Comparison of ENCODE assay signal across 8 mouse cellular contexts in genomic region chr4:150583777-150584135, GRCm38 (mm10).
DNase-seq lines count a peak whose midpoint lies in the region; ATAC-seq lines count a peak whose summit lies in the region.

No protein-coding gene starts in this region.

- WGBS in heart, embryonic 11.5 days (ENCODE audit: insufficient replicate concordance), result 54% methylated on average over 3 of the region's 3 CpGs
- 67% methylated on average over 3 of the region's 3 CpGs for WGBS in forebrain, embryonic 12.5 days
- WGBS in liver, embryonic 13.5 days (ENCODE audit: insufficient replicate concordance), result 71% methylated on average over 3 of the region's 3 CpGs

- H3K4me3 ChIP-seq in heart, embryonic 11.5 days (ENCODE audit: low read depth, low read length), result no peak overlapping the region
- no peak overlapping the region for H3K4me3 ChIP-seq in forebrain, embryonic 12.5 days (replicated peaks)
- no peak overlapping the region for H3K4me3 ChIP-seq in liver, embryonic 13.5 days (replicated peaks)

- no peaks in the 10 kb centered on the region for H3K9me3 ChIP-seq in heart, embryonic 11.5 days (replicated peaks; ENCODE audit: control insufficient read depth, low read length)
- no peaks in the 10 kb centered on the region for H3K9me3 ChIP-seq in forebrain, embryonic 12.5 days
- H3K9me3 ChIP-seq in liver, embryonic 13.5 days (replicated peaks), result no peaks in the 10 kb centered on the region

- H3K27me3 ChIP-seq in heart, embryonic 11.5 days (ENCODE audit: control insufficient read depth, insufficient read depth, low read length), result no peaks in the 10 kb centered on the region
- no peaks in the 10 kb centered on the region for H3K27me3 ChIP-seq in forebrain, embryonic 12.5 days
- H3K27me3 ChIP-seq in liver, embryonic 13.5 days, result no peaks in the 10 kb centered on the region

- peaks cover 54% of the 10 kb centered on the region for H3K4me1 ChIP-seq in heart, embryonic 11.5 days (ENCODE audit: control insufficient read depth, insufficient read depth, low read length)
- H3K4me1 ChIP-seq in forebrain, embryonic 12.5 days, result peaks cover 58% of the 10 kb centered on the region
- H3K4me1 ChIP-seq in liver, embryonic 13.5 days (replicated peaks), result peaks cover 70% of the 10 kb centered on the region

- H3K27ac ChIP-seq in heart, embryonic 11.5 days (ENCODE audit: low read depth, low read length), result peak overlapping the region; percentile 30
- H3K27ac ChIP-seq in forebrain, embryonic 12.5 days, result peak overlapping the region; percentile 64
- H3K27ac ChIP-seq in liver, embryonic 13.5 days, result peak overlapping the region; percentile 31

- ATAC-seq in heart, embryonic 11.5 days (replicated peaks; ENCODE audit: insufficient number of reproducible peaks, low FRiP score, low TSS enrichment), result no peak
- ATAC-seq in forebrain, embryonic 12.5 days (ENCODE audit: low FRiP score), result no peak
- no peak for ATAC-seq in liver, embryonic 13.5 days (ENCODE audit: low read depth)

- peak overlapping the region; percentile 24; the same call in 1 of the 2 replicates for H3K9ac ChIP-seq in heart, embryonic 11.5 days (ENCODE audit: low read depth, low read length)
- no peak overlapping the region for H3K9ac ChIP-seq in forebrain, embryonic 12.5 days
- H3K9ac ChIP-seq in liver, embryonic 13.5 days, result no peak overlapping the region

- H3K36me3 ChIP-seq in heart, embryonic 11.5 days (ENCODE audit: control insufficient read depth, insufficient read depth, low read length), result no peaks in the 10 kb centered on the region
- H3K36me3 ChIP-seq in forebrain, embryonic 12.5 days (replicated peaks), result no peaks in the 10 kb centered on the region
- peaks cover 7% of the 10 kb centered on the region; the same call in 1 of the 2 replicates for H3K36me3 ChIP-seq in liver, embryonic 13.5 days

- DNase-seq in heart, adult 8-10 months (ENCODE audit: low spot score), result no peak
- peak; percentile 61 for DNase-seq in CD4-positive, CD25-positive, alpha-beta regulatory T cell, adult 2 months (ENCODE audit: low read depth, low spot score)
- DNase-seq in liver, embryonic 13.5 days, result no peak
- DNase-seq in natural killer cell, adult 2 months (ENCODE audit: low spot score in 2 of 2), result no peak
- no peak for DNase-seq in gastrocnemius, postnatal 25 days
- no peak for DNase-seq in ovary, postnatal 36 days (ENCODE audit: low spot score)

- 0 out of 2 replicates have a peak overlapping the region, but pooled peaks have one; percentile 0 for H3K4me2 ChIP-seq in heart, embryonic 11.5 days
- H3K4me2 ChIP-seq in forebrain, embryonic 12.5 days, result no peak overlapping the region
- H3K4me2 ChIP-seq in liver, embryonic 13.5 days, result peak overlapping the region; percentile 30
